Mouse (Mus musculus): Measurements from ENCODE around the gene 4933407L21Rik.
A peak's percentile ranks its signal among the peaks of the same experiment; 100 is the strongest.

Gene 4933407L21Rik

DNA sequence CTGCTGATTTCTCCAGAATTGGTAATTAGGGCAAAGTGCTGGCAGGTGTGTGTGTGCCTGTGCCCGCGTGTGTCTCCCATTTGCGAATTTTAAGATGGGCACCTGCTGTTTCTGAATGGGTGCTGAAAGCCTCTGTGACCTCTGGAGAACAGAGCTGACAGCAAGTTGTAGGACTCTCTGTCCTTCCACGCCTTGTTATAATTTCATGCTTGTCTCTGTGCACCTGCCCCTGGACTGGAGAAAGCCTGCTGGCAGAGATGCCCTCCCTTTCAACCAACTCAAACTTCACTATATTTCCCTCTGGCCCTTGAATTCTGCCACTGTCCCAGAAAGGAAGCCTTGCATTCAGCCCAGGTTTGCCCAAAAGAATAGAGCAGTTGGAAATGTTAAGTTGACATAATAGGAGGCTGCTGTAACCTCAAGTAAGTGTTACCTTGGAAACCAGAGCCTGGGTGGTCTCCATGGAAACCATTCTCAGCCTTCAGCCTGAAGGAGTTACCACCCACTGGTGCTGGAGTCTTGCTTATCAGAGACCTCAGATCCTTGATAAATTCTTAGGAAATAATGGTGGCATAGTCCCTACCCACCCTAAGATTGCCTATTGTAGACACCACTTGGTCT, 11.3 kb upstream of the 4933407L21Rik start:
- no peak for DNase-seq

DNA sequence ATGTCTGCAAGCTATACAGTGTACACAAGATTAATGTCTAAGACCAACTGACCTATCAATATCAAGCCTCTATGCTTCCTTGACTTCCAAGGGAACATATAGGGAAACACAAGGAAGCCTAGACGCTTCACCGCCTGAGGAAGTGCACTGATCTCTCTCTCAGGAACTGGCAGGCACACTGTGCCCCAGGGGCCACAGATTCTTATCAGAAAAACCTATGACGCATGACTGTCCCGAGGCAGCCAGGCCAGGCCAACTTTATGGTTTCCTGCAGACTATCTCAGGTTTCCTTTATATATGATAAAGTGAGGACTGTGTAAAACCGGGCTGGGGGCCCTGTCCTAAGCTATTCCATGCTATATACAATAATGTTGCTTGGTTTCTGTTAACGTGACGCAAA, 8.7 kb upstream of the 4933407L21Rik start:
- DNase-seq = no peak

DNA sequence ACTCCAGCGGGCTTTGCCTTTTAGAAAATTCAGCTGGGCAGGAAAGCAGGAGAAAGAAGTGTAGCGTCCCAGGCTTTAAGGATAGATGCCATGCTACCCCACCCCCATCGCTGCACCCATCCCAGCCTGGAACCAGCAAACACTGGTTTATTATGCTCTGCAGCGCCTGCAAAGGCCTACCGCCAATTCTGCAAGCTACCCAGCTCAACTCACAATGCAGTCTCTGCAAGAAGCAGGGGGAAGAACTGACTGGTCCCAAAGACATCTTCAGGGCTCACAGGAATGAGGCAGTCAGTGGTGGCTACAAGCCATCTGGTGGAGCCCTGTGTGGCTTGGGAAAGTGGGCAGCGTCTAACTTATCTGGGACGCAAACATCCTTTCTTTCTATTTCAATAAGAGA, 6.6 kb upstream of the 4933407L21Rik start:
- DNase-seq = no peak

DNA sequence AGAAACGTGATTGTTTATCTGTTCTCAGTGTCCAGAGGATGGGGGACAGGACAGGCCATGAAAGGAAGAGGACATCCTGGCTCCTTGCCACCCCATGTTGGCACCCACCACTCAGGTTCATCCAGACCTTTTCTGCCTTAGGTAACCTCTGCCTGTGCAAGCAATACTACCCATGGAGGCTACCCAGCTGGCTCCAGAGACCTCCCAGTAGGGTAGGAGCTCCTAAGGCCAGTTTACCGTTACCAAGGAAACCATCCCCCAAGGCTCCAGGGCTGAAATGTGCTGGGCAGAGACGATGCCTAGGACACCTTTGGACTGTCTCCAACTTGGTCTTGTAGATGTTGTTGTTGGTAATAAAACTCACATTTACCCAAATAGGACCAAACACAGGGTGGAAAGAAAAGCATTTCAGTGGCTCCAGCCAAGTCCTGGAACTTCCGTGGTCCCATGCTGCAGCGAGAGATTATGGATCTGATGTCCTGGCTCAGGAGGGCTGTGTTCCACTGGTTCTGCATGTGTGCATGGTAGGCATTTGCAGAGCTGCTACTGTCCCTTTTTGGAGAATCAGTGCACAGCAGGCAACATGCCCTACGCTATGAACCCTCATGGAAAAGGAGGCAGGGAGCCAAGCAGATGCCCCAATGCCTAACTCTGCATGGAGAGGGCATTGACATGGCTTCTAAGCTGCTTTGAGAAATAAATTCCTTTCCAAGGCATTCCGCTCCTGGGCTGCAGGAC, 6.0 kb upstream of the 4933407L21Rik start:
- DNase-seq = no peak

DNA sequence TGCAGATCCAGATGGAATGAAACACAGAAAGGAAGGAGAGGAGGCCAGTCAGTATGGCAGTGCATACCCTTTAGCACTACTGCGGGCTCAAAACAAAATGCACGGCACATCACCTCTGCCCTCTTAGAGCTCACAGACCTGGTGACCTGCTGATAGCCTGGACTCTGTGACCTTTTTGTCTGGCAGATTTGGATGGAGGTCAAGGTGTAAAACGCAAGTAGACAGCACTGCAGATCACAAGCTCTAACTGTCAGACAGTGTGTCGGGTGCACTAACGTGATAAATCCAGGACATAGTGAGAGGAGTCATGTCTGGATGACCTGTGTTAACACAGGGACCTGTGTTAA, 5.4 kb upstream of the 4933407L21Rik start:
- DNase-seq = no peak

DNA sequence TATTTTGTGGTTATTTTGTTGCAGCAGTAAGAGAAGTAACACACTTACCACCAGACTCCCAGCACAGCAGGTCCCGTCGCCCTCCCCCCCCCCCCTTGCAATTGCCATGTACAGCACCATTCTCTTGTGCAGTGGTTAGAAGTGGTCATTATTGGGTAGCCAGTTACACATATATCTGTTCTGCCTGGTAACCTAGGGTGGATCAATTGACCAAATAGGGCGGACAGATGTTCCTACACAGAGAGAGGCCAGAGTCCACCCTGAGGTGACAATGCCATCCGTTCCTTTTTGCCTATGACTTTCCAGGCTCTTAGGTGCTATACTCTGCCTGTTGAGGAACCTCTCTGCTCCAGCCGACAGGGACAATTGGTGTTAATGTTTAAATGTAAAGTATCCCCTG, 3.1 kb upstream of the 4933407L21Rik start:
- DNase-seq = no peak

DNA sequence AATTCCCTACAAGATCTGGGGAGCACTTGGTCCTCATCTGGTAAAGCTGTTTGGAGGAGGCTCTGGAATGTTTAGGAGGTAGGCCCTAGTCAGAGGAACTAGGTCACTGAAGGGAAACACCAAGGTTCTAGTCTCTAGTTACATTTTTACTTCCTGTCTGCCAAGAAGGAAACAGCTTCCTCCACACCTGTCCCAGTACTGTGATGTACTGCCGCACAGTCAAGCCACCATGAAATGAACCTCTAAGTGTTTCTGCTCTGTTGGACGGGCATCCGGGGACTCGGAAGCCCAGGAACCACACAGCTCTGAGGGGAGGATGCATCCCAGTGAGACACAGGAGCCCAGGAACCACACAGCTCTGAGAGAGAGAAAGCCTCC, 394 bp downstream of the 4933407L21Rik start:
- DNase-seq = no peak

DNA sequence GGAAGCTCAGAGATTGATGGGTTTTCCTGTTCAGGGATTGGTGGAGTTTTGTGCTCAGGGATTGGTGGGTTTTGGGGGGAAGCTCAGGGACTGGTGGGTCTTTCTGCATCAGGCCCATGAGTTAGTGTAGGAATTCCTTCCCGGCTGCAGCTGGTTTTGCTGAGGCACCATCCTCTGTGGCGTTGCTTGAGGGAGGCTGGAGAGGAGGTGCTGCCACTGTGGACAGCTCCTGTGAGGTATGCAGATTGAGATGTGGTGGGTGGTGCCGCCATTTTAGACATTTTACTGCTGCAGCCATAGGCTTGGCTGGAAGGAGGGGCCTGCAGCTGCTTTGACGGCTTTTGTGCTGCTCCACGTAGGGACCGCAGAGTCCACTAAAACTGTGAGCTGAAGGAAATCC, 1.1 kb downstream of the 4933407L21Rik start:
- no peak for DNase-seq

DNA sequence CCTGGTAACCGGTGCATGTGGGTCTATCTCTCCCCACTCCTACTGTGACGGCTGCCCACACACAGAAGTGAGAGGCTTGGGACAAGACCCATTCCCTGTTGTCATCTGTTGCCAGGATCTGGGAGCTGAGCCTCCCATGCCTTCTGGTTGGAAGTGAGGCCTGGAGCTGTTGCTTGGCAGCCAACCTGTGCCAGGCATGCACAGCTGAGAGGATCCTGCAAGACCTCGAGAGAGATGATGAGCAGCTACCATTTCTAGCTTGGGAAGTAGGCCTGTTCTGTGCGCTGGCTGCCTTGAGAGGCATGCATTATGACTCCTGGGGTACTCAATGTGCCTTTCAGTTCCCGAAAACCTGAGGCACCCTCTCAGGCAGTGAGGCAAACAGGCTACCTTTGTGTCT, 2.9 kb downstream of the 4933407L21Rik start:
- no peak for DNase-seq

DNA sequence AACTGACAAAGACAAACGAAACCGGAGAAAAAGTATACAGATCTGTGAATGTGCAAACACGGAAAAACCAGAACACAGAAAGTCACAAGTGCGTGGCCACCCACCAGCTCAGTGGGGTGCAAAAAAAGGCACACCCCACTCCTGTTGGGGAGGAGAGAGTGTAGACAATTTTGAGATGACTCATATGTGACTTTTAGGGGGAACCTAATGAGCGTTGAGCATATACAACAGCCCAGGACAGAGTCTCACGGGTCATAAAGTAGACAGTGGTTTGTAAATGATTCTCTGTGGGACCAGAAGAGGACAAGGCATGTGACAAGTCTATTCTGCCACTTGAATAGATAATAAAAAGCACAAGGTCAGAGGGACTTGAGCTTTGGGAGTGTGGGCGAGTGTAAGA, 4.9 kb downstream of the 4933407L21Rik start:
- DNase-seq = no peak

DNA sequence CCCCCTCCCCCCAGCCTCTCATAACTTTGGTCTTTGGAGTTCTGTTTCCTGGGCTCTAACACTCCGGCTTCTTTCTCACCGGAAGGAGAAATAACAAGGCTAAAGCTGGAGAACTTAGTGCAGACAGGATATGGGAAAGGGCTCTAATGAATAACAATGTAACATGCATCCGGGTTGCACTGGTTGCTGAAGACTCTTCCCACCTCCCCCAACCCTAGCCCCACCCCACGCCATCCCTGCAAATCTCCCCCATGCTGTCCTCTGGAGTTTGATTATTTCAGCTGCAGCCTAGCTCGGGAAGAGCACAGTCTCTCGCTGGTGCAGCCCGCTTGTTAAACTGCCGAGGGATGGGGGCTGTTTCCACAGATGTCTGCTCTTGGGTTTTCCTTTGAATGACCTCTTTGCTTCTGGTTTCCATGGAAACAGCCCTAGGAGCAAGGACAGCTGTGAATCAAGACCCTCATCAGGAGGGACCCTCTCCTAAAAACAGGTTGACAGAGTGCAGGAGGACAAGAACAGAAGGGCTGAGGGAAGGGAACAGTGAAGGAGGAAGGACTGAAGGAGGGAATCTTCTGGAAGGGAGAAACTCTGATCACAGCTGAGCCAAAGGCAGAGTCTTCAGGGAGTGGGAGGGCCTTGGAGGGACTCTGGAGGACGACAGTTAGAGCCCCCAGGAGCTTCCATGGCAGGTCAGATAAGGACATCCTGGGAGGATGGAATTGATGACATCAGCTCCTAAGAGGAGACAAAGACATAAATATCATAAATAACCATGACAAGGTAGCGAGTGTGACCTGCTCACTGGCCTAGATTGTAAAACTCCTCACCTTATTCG, 5.6 kb downstream of the 4933407L21Rik start:
- no peak for DNase-seq

DNA sequence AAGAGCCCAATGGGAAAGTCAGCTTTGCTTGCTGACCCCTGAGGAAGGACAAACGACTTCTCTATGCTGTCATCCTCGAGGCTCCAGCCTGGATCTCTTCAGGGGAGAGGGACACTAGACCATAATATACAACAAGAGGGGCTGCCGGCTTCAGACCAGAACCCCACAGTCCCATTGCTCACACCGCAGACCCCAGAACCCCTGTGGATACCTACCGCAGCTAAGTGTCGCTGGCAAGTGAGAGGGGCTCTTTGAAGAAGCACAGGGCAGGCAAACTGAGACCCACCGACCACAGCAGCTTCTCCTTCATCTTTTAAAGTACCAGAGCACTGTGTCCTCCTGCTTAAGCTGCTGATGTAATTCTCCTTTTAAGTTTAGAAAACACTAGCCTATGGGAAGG, 6.3 kb downstream of the 4933407L21Rik start:
- DNase-seq = no peak

DNA sequence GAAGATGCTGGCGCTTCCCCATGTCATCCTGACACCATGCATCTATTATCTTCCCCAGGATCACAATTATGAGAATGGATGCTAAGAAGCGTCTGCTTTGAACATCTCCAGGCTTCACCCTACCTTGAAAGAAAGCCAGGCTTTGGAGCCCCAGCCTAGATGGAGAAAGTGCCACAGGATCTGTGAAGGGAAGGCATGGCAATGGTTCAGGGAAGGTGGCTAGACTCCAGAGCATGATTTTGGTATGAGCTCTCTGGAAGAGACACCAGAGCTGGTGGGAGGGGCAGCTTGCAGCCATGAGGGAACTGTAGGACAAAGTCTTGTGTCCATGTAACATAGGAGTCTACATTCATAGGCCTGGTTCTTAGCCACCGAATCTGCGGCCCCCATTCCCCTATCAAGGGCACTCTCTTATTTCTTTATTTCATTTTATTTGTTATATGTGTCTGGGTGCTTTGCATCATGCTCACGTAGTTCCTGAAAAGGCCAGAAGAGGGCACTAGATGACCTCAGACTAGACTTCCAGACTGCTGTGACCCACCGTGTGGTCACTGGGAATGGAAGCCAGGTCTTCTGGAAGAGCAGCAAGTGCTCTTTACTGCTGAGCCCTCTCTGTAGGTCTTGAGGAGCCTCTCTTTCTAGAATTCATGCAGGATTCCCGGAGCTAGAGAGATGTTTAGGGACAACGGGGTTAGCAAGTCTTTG, 7.0 kb downstream of the 4933407L21Rik start:
- DNase-seq = peak; percentile 82

DNA sequence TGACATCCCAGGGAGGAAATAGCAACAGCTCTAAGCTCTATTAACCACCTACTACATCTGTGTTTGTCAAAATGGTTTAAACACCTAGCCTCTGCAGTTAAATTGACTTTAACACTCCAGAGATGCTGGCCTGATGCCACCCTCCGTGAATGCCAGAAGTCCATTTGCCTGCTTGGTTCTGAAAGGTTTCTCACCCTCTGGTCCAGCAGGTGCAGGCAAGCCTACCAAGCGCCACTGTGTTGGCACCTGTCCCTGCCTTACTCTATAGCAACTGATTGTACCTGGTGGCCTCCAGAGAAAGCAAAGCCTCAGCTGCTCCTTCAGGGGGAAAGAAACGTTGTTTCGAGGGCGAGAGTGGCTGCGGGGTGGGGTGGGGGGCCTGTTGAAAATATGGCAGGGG, 8.0 kb downstream of the 4933407L21Rik start:
- peak; percentile 12 for DNase-seq

DNA sequence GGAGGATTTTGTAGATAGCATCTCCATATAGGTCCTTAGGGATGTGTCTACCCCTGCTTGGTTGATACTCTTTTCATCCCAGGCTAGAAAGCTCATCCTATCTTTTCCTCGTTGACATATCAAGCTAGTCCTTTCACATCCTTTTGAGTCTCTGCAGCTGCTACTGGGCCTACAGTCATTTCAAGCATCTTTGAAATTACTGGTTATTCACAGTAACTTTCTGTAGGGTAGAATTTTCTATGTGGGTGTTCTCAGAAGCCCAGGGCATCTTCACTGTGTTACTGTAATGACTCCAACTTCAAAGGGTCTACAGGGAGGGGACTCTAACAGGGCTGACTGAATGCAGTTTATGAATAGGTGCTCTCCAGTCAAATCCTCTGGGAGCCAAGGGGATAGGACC, 9.0 kb downstream of the 4933407L21Rik start:
- DNase-seq = no peak

DNA sequence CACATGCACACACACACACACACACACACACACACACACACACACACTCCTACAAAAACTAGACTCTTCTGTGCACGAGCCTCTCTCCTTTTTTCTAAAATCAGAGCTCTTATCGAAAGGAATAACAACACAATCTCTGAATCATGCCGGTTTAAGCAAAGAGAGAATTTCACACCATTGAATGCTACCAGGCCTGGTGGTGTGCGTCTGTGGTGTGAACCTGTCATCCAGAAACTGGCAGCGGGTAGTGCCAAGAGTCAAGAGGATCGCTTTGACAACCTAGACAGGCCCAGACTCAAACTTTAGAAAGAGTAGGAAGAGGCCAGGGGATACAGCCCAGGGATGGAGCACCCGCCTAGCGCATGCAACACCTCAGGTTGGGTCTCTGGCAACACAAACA, 14.0 kb downstream of the 4933407L21Rik start:
- DNase-seq = no peak

DNA sequence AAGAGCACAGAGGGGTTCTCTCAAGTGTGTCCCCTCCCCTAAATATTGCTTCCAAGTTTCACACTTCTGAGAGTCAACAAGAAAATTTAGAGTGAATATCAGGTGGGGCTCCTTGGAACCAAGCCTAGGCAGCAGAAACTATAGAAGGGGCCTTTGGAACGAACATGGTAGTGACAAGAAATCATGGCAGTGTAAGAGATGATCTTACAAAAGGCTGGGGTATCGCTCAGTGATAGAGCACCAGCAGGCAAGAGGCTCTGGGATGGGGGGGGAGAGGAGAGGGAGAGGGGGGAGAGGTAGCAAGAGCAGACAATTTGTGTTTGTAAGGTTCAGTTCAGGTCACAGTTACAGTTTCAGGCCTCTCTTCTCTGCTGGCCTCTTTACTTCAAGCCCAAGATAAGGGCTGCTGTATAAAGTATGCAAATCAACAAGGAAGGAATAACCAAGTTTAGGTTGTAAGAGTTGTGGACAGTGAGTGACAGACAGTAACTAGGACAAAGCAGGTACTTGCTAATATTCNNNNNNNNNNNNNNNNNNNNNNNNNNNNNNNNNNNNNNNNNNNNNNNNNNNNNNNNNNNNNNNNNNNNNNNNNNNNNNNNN, 20.9 kb downstream of the 4933407L21Rik start:
- DNase-seq = no peak

DNA sequence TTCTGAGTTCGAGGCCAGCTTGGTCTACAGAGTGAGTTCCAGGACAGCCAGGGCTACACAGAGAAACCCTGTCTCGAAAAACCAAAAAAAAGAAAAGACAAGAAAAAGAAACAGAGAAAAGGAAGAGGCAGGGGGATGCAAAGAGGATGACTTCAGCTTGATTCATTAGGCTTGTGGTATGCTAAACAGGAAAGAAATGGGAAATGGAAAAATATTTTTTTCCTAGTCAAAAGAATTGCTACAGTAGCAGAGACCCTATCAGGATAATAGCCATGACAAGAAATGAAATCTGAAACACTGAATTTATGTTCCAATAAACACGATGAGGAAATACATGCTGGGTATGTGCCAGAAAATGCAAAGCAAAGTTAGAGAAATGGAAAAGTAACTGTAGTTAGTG, 26.9 kb downstream of the 4933407L21Rik start:
- DNase-seq = no peak

DNA sequence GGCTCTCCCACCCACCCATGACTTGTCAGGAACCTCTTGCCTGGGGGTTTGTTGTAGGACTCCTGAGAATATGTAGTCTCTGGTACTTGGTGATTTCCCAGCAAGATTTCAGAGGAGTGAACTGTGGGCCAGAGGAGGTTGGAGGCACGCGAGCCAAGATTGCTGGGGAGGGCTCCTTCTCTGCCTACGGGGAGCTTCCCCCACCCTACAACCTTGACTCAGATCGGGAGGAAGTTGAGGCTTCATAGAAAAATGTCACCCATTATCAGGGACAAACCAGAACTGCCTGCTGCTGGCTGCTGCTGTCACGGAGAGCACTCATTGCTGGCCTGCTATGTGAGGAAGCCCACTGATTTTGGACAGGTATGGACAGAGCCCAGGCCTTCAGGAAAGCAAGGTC, 29.0 kb downstream of the 4933407L21Rik start:
- DNase-seq = no peak

DNA sequence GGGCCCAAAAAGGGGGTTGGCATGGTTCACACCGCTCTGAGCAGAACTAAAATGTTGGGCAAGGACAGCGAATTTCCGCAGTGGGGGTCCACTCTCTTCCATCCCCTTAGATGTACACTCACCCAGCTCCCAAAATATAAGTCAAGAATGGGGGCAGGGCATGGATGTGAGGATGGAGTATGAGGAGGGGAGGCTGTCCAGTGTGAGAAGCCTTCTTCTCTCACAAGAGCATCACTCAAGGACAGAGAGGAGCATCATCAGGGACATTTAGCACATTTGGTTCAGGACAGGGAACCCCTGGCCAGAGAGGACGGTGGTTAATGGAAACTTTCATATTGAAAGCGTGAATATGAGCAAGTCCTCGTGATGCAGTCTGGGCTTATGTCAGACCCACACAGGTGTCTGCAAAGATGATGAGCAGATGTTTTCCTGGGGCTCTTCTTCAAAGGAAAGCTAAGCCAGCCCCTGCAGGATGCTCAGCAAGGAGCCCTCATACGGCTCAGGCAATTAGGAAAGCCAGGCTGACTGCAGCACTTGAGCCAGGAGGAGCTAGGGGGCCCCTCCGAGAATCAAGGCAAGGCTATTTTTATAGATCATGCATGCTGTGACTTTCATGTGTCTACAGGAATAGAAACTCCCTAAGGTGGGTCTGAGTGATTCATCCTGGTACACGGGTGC, 29.8 kb downstream of the 4933407L21Rik start:
- DNase-seq = no peak

DNA sequence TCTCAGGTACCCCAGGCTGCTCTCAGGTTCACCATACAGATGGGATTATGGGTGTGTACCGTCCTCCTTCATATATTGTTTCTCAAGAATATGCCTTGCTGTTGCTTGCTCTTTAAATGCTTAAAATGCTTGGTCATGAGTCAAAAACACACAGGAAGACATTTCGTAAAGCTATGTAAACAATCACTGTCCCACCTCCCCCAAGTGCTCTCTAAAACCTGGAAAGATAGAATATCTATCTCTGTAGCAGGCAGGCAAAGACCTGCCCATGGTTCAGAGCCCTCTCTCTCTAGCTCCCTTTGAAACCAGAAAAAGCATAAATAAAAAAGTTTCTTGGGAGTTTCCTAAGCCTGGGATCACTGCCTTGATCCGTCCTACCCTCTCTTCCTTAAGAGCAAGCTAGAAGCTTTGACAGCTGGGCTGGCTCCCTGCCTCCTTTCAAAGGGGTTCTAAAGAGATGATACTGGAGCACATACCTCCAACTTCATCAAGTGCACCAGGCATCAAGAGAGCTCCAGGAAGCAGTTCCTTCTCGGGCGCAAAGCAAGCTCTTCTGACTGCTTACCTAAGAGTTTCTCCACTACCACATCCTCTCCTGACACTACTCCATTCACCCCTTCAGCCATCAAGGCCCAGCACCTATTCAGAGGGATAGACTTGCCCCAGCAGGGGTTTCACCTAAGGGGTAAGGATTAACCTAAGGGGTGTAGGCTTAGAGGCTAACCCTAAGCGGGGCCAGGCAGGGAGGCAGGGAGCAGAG, 31.0 kb downstream of the 4933407L21Rik start:
- DNase-seq = no peak

DNA sequence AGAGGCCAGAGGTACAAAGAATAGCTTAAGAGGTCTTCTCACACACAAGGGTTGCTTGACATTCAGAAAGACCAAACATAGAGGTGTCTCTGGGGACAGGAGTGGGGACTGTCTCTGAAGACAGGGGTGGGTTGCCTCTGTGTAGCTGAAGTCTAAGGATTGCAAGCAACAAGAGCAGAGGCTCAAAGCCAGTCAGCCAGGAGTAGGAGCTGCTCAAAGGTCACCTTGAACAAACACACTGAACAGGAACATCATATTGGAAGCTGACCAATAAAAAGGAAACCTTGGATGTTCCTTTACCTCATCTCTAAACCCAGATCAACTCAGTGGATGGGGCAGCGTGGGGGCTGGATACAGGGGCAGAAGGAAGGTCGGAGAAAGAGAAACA, 31.6 kb downstream of the 4933407L21Rik start:
- DNase-seq = no peak
